Mouse (Mus musculus): Measurements from ENCODE around the gene D430042O09Rik. TPM values are rescaled to one million over a fixed set of nuclear protein-coding genes. Genes with fewer than 3 reads are reported as not detected.

Gene D430042O09Rik
- polyA plus RNA-seq, 1 experiment from 2014 or later = 6.6 TPM

DNA sequence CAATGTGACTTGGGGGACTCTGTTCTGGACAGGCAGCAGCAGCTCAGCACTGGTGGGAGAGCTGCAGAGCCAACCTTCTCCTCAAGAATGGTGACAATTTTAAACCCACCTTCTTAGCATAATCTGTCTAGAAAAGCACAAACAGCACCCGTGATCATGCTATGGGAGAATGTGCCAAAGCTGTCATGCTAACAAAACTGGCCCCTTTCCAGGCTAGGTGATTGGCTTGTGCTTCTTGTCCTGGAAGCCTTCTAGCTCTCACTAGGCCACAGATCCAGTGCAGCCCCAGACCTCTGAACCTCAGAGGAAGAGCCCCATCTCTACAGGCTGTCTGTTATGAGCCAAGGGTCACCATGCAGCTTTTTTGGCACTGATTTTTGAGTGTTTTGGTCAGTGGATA lies 98.9 kb downstream of the D430042O09Rik start:
- Histone ChIP-seq H3K36me3 (ENCODE audit: control insufficient read depth, insufficient read depth, low read length) (no peaks in the 10 kb centered on the region), H3K27me3 (replicated peaks; ENCODE audit: control insufficient read depth, insufficient read depth, low read length) (no peaks in the 10 kb centered on the region), H3K4me1 (replicated peaks; ENCODE audit: control insufficient read depth, insufficient read depth, low read length) (no peaks in the 10 kb centered on the region), H3K9ac (ENCODE audit: low read depth, low read length) (no peak overlapping the region), H3K4me2 (no peak overlapping the region), H3K4me3 (ENCODE audit: low read depth, low read length) (no peak overlapping the region), H3K9me3 (ENCODE audit: control insufficient read depth, low read length) (no peaks in the 10 kb centered on the region), H3K27ac (ENCODE audit: low read depth, low read length) (no peak overlapping the region)
- DNase-seq (ENCODE audit: low spot score) = no peak
- no peak for ATAC-seq (replicated peaks; ENCODE audit: low FRiP score)
- 97% methylated on average over 1 of the region's 1 CpGs for WGBS

DNA sequence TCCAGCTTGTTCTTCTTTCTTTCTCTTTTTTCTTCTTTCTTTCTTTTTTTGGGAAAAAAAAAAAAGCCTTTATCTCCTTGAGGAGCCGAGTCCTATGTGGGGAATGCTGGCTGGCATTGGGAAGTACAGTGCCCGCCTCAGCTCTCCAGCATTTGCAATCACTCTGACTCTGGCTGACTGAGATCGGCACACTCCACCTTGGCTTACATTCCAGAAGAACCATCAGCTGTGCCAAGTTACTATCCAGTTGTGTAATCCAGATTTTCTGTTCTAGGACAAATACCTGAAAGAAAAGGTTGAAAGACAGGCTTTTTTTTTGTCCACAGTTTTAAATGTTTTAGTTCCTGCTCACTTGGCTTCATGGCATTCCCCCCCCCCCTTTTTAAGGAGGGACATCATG lies 100.5 kb downstream of the D430042O09Rik start:
- 77% methylated on average over 3 of the region's 3 CpGs for WGBS

DNA sequence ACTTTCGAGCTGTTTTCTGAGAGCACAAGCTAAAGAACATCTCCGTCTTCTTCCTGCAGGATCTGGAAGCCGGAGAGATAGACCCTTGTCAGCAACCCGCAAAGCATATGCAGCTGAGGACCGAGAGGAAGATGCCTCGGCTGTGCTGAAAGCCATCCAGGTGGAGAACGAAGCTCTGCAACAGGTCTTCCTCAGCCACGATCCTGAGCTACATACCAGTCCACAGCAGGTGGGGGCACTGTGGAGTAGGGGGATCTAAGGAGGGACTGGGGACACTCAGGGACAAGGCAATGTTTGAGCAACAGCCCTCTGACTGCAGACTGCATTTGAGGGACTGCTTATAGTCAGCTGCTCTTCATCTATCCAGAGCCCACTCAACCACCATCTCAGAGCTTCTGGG lies 105.0 kb downstream of the D430042O09Rik start:
- Histone ChIP-seq H3K4me1 (replicated peaks; ENCODE audit: control insufficient read depth, insufficient read depth, low read length) (no peaks in the 10 kb centered on the region), H3K4me2 (no peak overlapping the region), H3K27me3 (replicated peaks; ENCODE audit: control insufficient read depth, insufficient read depth, low read length) (no peaks in the 10 kb centered on the region), H3K9ac (ENCODE audit: low read depth, low read length) (no peak overlapping the region), H3K9me3 (ENCODE audit: control insufficient read depth, low read length) (no peaks in the 10 kb centered on the region), H3K36me3 (ENCODE audit: control insufficient read depth, insufficient read depth, low read length) (no peaks in the 10 kb centered on the region), H3K4me3 (ENCODE audit: low read depth, low read length) (no peak overlapping the region), H3K27ac (ENCODE audit: low read depth, low read length) (no peak overlapping the region)
- DNase-seq (ENCODE audit: low spot score) = no peak
- no peak for ATAC-seq (replicated peaks; ENCODE audit: low FRiP score)
- 83% methylated on average over 8 of the region's 8 CpGs for WGBS

More for the DNA sequence above, 100.5 kb downstream of the D430042O09Rik start:
- ATAC-seq (replicated peaks; ENCODE audit: low FRiP score) (no peak), DNase-seq (ENCODE audit: low spot score) (no peak)
- Histone ChIP-seq H3K4me3 (ENCODE audit: low read depth, low read length) (no peak overlapping the region), H3K27me3 (replicated peaks; ENCODE audit: control insufficient read depth, insufficient read depth, low read length) (no peaks in the 10 kb centered on the region), H3K4me2 (no peak overlapping the region), H3K9ac (ENCODE audit: low read depth, low read length) (no peak overlapping the region), H3K36me3 (ENCODE audit: control insufficient read depth, insufficient read depth, low read length) (no peaks in the 10 kb centered on the region), H3K27ac (ENCODE audit: low read depth, low read length) (no peak overlapping the region), H3K4me1 (replicated peaks; ENCODE audit: control insufficient read depth, insufficient read depth, low read length) (no peaks in the 10 kb centered on the region), H3K9me3 (ENCODE audit: control insufficient read depth, low read length) (no peaks in the 10 kb centered on the region)

DNA sequence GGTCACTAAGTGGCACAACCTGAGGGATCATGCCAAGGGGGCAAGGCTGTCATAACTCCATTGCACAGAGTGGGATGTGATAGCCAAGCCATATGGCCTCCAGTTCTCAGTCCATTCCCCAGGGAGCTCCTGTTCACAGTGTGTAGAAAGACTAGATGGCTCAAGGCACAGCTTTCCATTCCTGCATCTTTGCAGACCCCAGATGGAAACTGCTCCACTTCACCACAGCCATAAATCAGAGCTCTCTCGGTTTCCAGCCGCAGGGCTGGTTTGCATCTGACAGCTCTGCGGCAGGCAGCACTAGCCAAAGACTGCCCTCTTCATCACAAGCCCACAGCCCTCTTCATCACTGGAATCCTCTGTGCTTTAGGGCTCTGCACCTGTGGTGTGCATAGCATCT lies 108.0 kb downstream of the D430042O09Rik start:
- ATAC-seq (replicated peaks; ENCODE audit: low FRiP score) (no peak), DNase-seq (ENCODE audit: low spot score) (no peak)
- H3K9ac ChIP-seq (ENCODE audit: low read depth, low read length) = no peak overlapping the region
- H3K9me3 ChIP-seq (ENCODE audit: control insufficient read depth, low read length) = no peaks in the 10 kb centered on the region
- 73% methylated on average over 3 of the region's 3 CpGs for WGBS
- no peak overlapping the region for H3K27ac ChIP-seq (ENCODE audit: low read depth, low read length)
- H3K36me3 ChIP-seq (ENCODE audit: control insufficient read depth, insufficient read depth, low read length) = no peaks in the 10 kb centered on the region
- no peak overlapping the region for H3K4me2 ChIP-seq
- H3K4me1 ChIP-seq (replicated peaks; ENCODE audit: control insufficient read depth, insufficient read depth, low read length) = no peaks in the 10 kb centered on the region
- H3K27me3 ChIP-seq (replicated peaks; ENCODE audit: control insufficient read depth, insufficient read depth, low read length) = no peaks in the 10 kb centered on the region
- no peak overlapping the region for H3K4me3 ChIP-seq (ENCODE audit: low read depth, low read length)

DNA sequence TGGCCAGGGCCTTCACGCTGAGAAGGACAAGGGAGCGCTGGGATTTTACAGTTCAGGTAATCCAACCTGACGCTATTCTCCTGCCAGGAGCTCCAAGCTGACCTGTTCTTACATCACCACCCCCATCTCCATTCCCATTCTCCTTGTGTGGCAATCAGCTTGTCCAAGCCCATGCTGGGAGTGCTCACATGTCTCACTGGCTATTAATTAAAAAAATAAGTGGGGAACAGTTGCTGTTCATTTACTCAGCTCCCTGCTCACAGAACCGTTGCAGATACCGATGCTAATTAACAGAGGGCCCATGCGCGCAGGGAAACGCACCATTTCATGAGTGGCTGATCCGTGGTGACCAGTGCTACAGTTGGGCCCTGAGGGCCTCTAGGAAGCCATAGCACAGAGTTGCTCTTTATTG lies 110.6 kb downstream of the D430042O09Rik start:
- ATAC-seq (replicated peaks; ENCODE audit: low FRiP score) = no peak

DNA sequence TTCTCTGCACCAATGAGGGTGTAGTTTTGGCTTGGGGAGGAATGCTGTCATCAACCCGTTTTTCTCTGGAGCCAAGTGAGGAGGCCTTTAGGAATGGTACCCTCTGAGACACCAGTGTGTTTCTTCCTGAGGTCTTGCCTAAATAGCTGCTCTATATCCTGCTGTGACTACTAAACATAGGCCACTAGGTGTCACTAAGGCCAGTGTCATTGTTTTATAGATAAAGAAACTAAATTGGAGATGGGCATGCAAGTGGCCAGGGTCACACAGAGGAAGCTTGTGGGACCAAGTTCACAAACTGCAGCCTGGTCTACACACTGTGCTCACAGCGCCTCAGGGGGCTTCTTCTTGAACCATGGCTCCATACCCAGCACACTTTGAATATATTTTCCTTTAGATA lies 112.5 kb downstream of the D430042O09Rik start:
- DNase-seq (ENCODE audit: low spot score) (no peak), ATAC-seq (replicated peaks; ENCODE audit: low FRiP score) (no peak)
- no peaks in the 10 kb centered on the region for H3K27me3 ChIP-seq (replicated peaks; ENCODE audit: control insufficient read depth, insufficient read depth, low read length)
- H3K4me1 ChIP-seq (replicated peaks; ENCODE audit: control insufficient read depth, insufficient read depth, low read length) = no peaks in the 10 kb centered on the region
- H3K4me2 ChIP-seq = no peak overlapping the region
- H3K36me3 ChIP-seq (ENCODE audit: control insufficient read depth, insufficient read depth, low read length) = no peaks in the 10 kb centered on the region
- WGBS = 44% methylated on average over 2 of the region's 2 CpGs
- H3K9me3 ChIP-seq (ENCODE audit: control insufficient read depth, low read length) = no peaks in the 10 kb centered on the region
- no peak overlapping the region for H3K4me3 ChIP-seq (ENCODE audit: low read depth, low read length)
- no peak overlapping the region for H3K27ac ChIP-seq (ENCODE audit: low read depth, low read length)
- H3K9ac ChIP-seq (ENCODE audit: low read depth, low read length) = no peak overlapping the region

More for the DNA sequence above, 110.6 kb downstream of the D430042O09Rik start:
- DNase-seq (ENCODE audit: low spot score) = no peak
- no peaks in the 10 kb centered on the region for H3K9me3 ChIP-seq (ENCODE audit: control insufficient read depth, low read length)
- no peak overlapping the region for H3K4me3 ChIP-seq (ENCODE audit: low read depth, low read length)
- no peaks in the 10 kb centered on the region for H3K27me3 ChIP-seq (replicated peaks; ENCODE audit: control insufficient read depth, insufficient read depth, low read length)
- WGBS = 78% methylated on average over 9 of the region's 9 CpGs
- no peaks in the 10 kb centered on the region for H3K4me1 ChIP-seq (replicated peaks; ENCODE audit: control insufficient read depth, insufficient read depth, low read length)
- no peaks in the 10 kb centered on the region for H3K36me3 ChIP-seq (ENCODE audit: control insufficient read depth, insufficient read depth, low read length)
- no peak overlapping the region for H3K4me2 ChIP-seq
- no peak overlapping the region for H3K27ac ChIP-seq (ENCODE audit: low read depth, low read length)
- H3K9ac ChIP-seq (ENCODE audit: low read depth, low read length) = no peak overlapping the region

- 31% methylated on average over 2 of the region's 2 CpGs for WGBS
Measured at GRCm38 (mm10) chr7:125826425-125826824, 118.7 kb downstream of the D430042O09Rik start.

DNA sequence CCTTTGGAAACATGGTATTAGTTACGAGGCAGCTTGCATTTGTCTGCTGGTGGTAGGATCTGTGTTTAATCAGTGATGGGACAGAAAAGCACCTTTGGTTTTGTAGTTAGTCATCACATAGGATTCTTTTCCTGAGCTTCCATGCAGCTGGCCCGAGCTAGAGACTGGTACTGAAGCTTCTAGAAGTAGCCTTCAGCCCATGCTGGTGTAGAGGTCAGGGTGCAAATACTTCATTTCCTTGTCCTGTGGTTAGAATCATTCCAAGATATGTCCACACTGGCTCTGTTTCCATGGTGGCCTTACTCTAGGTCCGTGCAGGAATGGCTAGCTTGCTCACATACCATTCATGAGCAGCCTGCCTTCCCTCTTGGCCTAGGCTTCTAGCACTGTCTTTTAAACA lies 119.2 kb downstream of the D430042O09Rik start:
- H3K27ac ChIP-seq (ENCODE audit: low read depth, low read length) = no peak overlapping the region
- H3K27me3 ChIP-seq (replicated peaks; ENCODE audit: control insufficient read depth, insufficient read depth, low read length) = no peaks in the 10 kb centered on the region
- no peak overlapping the region for H3K4me3 ChIP-seq (ENCODE audit: low read depth, low read length)
- no peak overlapping the region for H3K9ac ChIP-seq (ENCODE audit: low read depth, low read length)
- peaks cover 8% of the 10 kb centered on the region for H3K4me1 ChIP-seq (replicated peaks; ENCODE audit: control insufficient read depth, insufficient read depth, low read length)
- WGBS = 62% methylated on average over 3 of the region's 3 CpGs
- DNase-seq (ENCODE audit: low spot score) = no peak
- H3K9me3 ChIP-seq (ENCODE audit: control insufficient read depth, low read length) = no peaks in the 10 kb centered on the region
- no peaks in the 10 kb centered on the region for H3K36me3 ChIP-seq (ENCODE audit: control insufficient read depth, insufficient read depth, low read length)
- no peak for ATAC-seq (replicated peaks; ENCODE audit: low FRiP score)
- no peak overlapping the region for H3K4me2 ChIP-seq

More at GRCm38 (mm10) chr7:125826425-125826824, 118.7 kb downstream of the D430042O09Rik start:
- no peak overlapping the region for H3K9ac ChIP-seq (ENCODE audit: low read depth, low read length)
- no peaks in the 10 kb centered on the region for H3K27me3 ChIP-seq (replicated peaks; ENCODE audit: control insufficient read depth, insufficient read depth, low read length)
- DNase-seq (ENCODE audit: low spot score) (no peak), ATAC-seq (replicated peaks; ENCODE audit: low FRiP score) (no peak)
- H3K4me2 ChIP-seq = no peak overlapping the region
- no peak overlapping the region for H3K4me3 ChIP-seq (ENCODE audit: low read depth, low read length)
- H3K27ac ChIP-seq (ENCODE audit: low read depth, low read length) = no peak overlapping the region
- no peaks in the 10 kb centered on the region for H3K36me3 ChIP-seq (ENCODE audit: control insufficient read depth, insufficient read depth, low read length)
- peaks cover 8% of the 10 kb centered on the region for H3K4me1 ChIP-seq (replicated peaks; ENCODE audit: control insufficient read depth, insufficient read depth, low read length)
- no peaks in the 10 kb centered on the region for H3K9me3 ChIP-seq (ENCODE audit: control insufficient read depth, low read length)

DNA sequence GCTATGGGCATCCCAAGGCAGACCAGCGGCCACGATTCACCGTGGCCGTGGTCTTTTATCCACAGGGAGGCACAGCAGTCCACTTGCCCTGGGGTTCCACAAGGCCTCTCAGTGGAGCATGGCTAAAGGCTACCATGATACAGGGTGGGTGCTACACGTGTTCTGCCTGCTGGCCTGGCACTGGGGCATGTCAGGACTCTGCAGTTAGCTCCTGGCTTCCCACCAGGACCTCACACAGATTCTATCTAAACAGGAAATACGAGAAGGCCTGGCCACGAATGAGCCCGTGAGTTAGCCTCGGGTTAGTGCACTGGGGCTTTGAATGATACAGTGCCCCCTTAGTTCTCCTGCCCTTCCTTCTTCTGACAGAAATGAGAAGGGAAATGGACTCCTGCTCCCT lies 119.7 kb downstream of the D430042O09Rik start:
- Histone ChIP-seq H3K4me3 (ENCODE audit: low read depth, low read length) (no peak overlapping the region), H3K4me2 (no peak overlapping the region), H3K27ac (ENCODE audit: low read depth, low read length) (no peak overlapping the region), H3K9ac (ENCODE audit: low read depth, low read length) (no peak overlapping the region), H3K27me3 (replicated peaks; ENCODE audit: control insufficient read depth, insufficient read depth, low read length) (no peaks in the 10 kb centered on the region), H3K4me1 (replicated peaks; ENCODE audit: control insufficient read depth, insufficient read depth, low read length) (peaks cover 8% of the 10 kb centered on the region), H3K9me3 (ENCODE audit: control insufficient read depth, low read length) (no peaks in the 10 kb centered on the region), H3K36me3 (ENCODE audit: control insufficient read depth, insufficient read depth, low read length) (no peaks in the 10 kb centered on the region)
- WGBS = 56% methylated on average over 9 of the region's 9 CpGs
- ATAC-seq (replicated peaks; ENCODE audit: low FRiP score) (no peak), DNase-seq (ENCODE audit: low spot score) (no peak)
